Comparison of ENCODE assay signal across 13 mouse cellular contexts in genomic region chr7:19695213-19695594, GRCm38 (mm10). TPM values are rescaled to one million over a fixed set of nuclear protein-coding genes. Genes with fewer than 3 reads are reported as not detected.
DNase-seq lines count a peak whose midpoint lies in the region; ATAC-seq and TF ChIP-seq lines count a peak whose summit lies in the region.
"Had no signal": no experiment of that assay in that cellular context is flagged by ENCODE, and none has a peak within 500 bp of the region (broad histone marks: within the 10 kb centered on the region; RNA-seq: fewer than 3 reads in every experiment).

No protein-coding gene starts in this region.

- no peak for ATAC-seq in hindbrain, postnatal 0 days
- no peak for ATAC-seq in hindbrain, embryonic 14.5 days (ENCODE audit: low FRiP score)
- peak; percentile 87 for ATAC-seq in G1E (ENCODE audit: extremely low read depth, insufficient number of reproducible peaks, low FRiP score, poor library complexity, severe bottlenecking)
- ATAC-seq in liver, embryonic 14.5 days (ENCODE audit: insufficient read depth) = no peak
- ATAC-seq in forebrain, embryonic 13.5 days = no peak
- ATAC-seq: midbrain, embryonic 15.5 days had no signal

- 54% methylated on average over 8 of the region's 8 CpGs for WGBS in hindbrain, postnatal 0 days
- 58% methylated on average over 8 of the region's 8 CpGs for WGBS in hindbrain, embryonic 14.5 days
- under 1% methylated on average over 8 of the region's 8 CpGs for WGBS in liver, embryonic 14.5 days (ENCODE audit: insufficient replicate concordance)
- 70% methylated on average over 8 of the region's 8 CpGs for WGBS in forebrain, embryonic 13.5 days

- no peak for TF ChIP-seq CTCF in hindbrain, postnatal 0 days (IDR thresholded peaks at IDR 0.05; ENCODE audit: low read depth)
- TF ChIP-seq CTCF in E14TG2a.4 (conservative IDR thresholded peaks at IDR 0.05; ENCODE audit: low read length) (no peak), G1E (IDR thresholded peaks at IDR 0.05; ENCODE audit: low read depth, low read length) (no peak)
- no peak for TF ChIP-seq CTCF in liver, embryonic 14.5 days (IDR thresholded peaks at IDR 0.05; ENCODE audit: low read depth)

- H3K9ac ChIP-seq in hindbrain, postnatal 0 days (replicated peaks; ENCODE audit: low read length) = no peak overlapping the region
- no peak overlapping the region for H3K9ac ChIP-seq in hindbrain, embryonic 14.5 days
- H3K9ac ChIP-seq in liver, embryonic 14.5 days (replicated peaks) = no peak overlapping the region; the same call in 1 of the 2 replicates
- no peak overlapping the region for H3K9ac ChIP-seq in forebrain, embryonic 13.5 days
- H3K9ac ChIP-seq: embryonic facial prominence, embryonic 15.5 days; midbrain, embryonic 15.5 days had no signal

- H3K9me3 ChIP-seq in hindbrain, postnatal 0 days (ENCODE audit: low read length) = no peaks in the 10 kb centered on the region
- H3K9me3 ChIP-seq in hindbrain, embryonic 14.5 days (ENCODE audit: control insufficient read depth, low read length) = no peaks in the 10 kb centered on the region
- H3K9me3 ChIP-seq in E14TG2a.4 (ENCODE audit: low read length) (no peaks in the 10 kb centered on the region), G1E (replicated peaks) (peaks cover 13% of the 10 kb centered on the region)
- H3K9me3 ChIP-seq in liver, embryonic 14.5 days (ENCODE audit: control insufficient read depth, low read length) = no peaks in the 10 kb centered on the region
- H3K9me3 ChIP-seq in forebrain, embryonic 13.5 days (replicated peaks) = 0 out of 2 replicates have a peak, but pooled peaks cover 3% of the 10 kb centered on the region
- H3K9me3 ChIP-seq: embryonic facial prominence, embryonic 15.5 days; midbrain, embryonic 15.5 days had no signal

- peaks cover 9% of the 10 kb centered on the region for H3K4me1 ChIP-seq in hindbrain, postnatal 0 days (ENCODE audit: insufficient read depth, low read length)
- H3K4me1 ChIP-seq in hindbrain, embryonic 14.5 days (replicated peaks; ENCODE audit: control insufficient read depth, insufficient read depth, low read length) = peaks cover 20% of the 10 kb centered on the region
- H3K4me1 ChIP-seq in E14TG2a.4 (replicated peaks; ENCODE audit: low read depth, low read length) = peaks cover 82% of the 10 kb centered on the region
- peaks cover 87% of the 10 kb centered on the region for H3K4me1 ChIP-seq in G1E (ENCODE audit: insufficient read depth, low read depth, low read length)
- H3K4me1 ChIP-seq in liver, embryonic 14.5 days (replicated peaks; ENCODE audit: control insufficient read depth in 2 of 2, insufficient read depth in 2 of 2, low read length in 1 of 2) = peaks cover 16 to 55% of the 10 kb centered on the region in 2 experiments
- H3K4me1 ChIP-seq in forebrain, embryonic 13.5 days = peaks cover 18% of the 10 kb centered on the region

- peak; percentile 35 for TF ChIP-seq EP300 in liver, embryonic 14.5 days (IDR thresholded peaks at IDR 0.05; ENCODE audit: low read depth)

- no peak overlapping the region for H3K4me3 ChIP-seq in hindbrain, postnatal 0 days (ENCODE audit: low read length)
- no peak overlapping the region for H3K4me3 ChIP-seq in hindbrain, embryonic 14.5 days (replicated peaks; ENCODE audit: low read length)
- peak overlapping the region; percentile 13; the same call in 1 of the 2 replicates for H3K4me3 ChIP-seq in E14TG2a.4 (replicated peaks; ENCODE audit: low read length)
- H3K4me3 ChIP-seq in G1E (ENCODE audit: low read depth, low read length) = no peak overlapping the region; the same call in 1 of the 2 replicates
- H3K4me3 ChIP-seq in liver, embryonic 14.5 days (ENCODE audit: insufficient read depth in 1 of 2, low read depth in 2 of 2, low read length in 2 of 2) = no peak overlapping the region
- H3K4me3 ChIP-seq in forebrain, embryonic 13.5 days = no peak overlapping the region
- H3K4me3 ChIP-seq: embryonic facial prominence, embryonic 15.5 days; midbrain, embryonic 15.5 days had no signal

- no peak overlapping the region for H3K4me2 ChIP-seq in hindbrain, postnatal 0 days (ENCODE audit: low read depth, low read length)
- no peak overlapping the region for H3K4me2 ChIP-seq in hindbrain, embryonic 14.5 days (replicated peaks)
- peak overlapping the region; percentile 38 for H3K4me2 ChIP-seq in liver, embryonic 14.5 days (ENCODE audit: low read depth)
- no peak overlapping the region for H3K4me2 ChIP-seq in forebrain, embryonic 13.5 days
- H3K4me2 ChIP-seq: embryonic facial prominence, embryonic 15.5 days; midbrain, embryonic 15.5 days had no signal

- peak overlapping the region; percentile 66 for H3K27ac ChIP-seq in hindbrain, postnatal 0 days
- H3K27ac ChIP-seq in hindbrain, embryonic 14.5 days = no peak overlapping the region
- peak overlapping the region; percentile 61 for H3K27ac ChIP-seq in liver, embryonic 14.5 days
- no peak overlapping the region for H3K27ac ChIP-seq in forebrain, embryonic 13.5 days
- H3K27ac ChIP-seq: embryonic facial prominence, embryonic 15.5 days; kidney, postnatal 0 days; midbrain, embryonic 15.5 days had no signal

- no peak for DNase-seq in hindbrain, postnatal 0 days (ENCODE audit: low spot score)
- DNase-seq in hindbrain, embryonic 14.5 days (ENCODE audit: low spot score) = no peak
- peak; percentile 31 for DNase-seq in G1E (ENCODE audit: low spot score)
- DNase-seq in liver, embryonic 14.5 days (ENCODE audit: low read depth in 3 of 3, low spot score in 3 of 3) = no peak
- no peak for DNase-seq in adrenal gland, adult 2 months
- DNase-seq: cerebellum, postnatal 14 days; thymus, postnatal 4 days had no signal

- no peaks in the 10 kb centered on the region for H3K36me3 ChIP-seq in hindbrain, postnatal 0 days (ENCODE audit: insufficient read depth, low read length)
- no peaks in the 10 kb centered on the region for H3K36me3 ChIP-seq in hindbrain, embryonic 14.5 days (replicated peaks; ENCODE audit: control insufficient read depth, insufficient read depth)
- H3K36me3 ChIP-seq in E14TG2a.4 (ENCODE audit: insufficient read depth, low read length) (peaks cover 27% of the 10 kb centered on the region), G1E (replicated peaks) (peaks cover 41% of the 10 kb centered on the region)
- H3K36me3 ChIP-seq in liver, embryonic 14.5 days (replicated peaks; ENCODE audit: control insufficient read depth, insufficient read depth, low read depth) = peaks cover 4% of the 10 kb centered on the region
- H3K36me3 ChIP-seq in forebrain, embryonic 13.5 days (ENCODE audit: poor library complexity, severe bottlenecking) = peaks cover 9% of the 10 kb centered on the region
- H3K36me3 ChIP-seq: midbrain, embryonic 15.5 days had no signal

- no peaks in the 10 kb centered on the region for H3K27me3 ChIP-seq in hindbrain, postnatal 0 days (ENCODE audit: insufficient read depth, low read length)
- no peaks in the 10 kb centered on the region for H3K27me3 ChIP-seq in hindbrain, embryonic 14.5 days (ENCODE audit: control insufficient read depth, insufficient read depth, low read length)
- H3K27me3 ChIP-seq in E14TG2a.4 (ENCODE audit: insufficient read depth, low read length) = no peaks in the 10 kb centered on the region
- H3K27me3 ChIP-seq in G1E (ENCODE audit: insufficient read depth, low read length) = no peaks in the 10 kb centered on the region
- no peaks in the 10 kb centered on the region for H3K27me3 ChIP-seq in liver, embryonic 14.5 days (ENCODE audit: control insufficient read depth, insufficient read depth, low read length)
- 0 out of 2 replicates have a peak, but pooled peaks cover 3% of the 10 kb centered on the region for H3K27me3 ChIP-seq in forebrain, embryonic 13.5 days
- H3K27me3 ChIP-seq: embryonic facial prominence, embryonic 15.5 days; midbrain, embryonic 15.5 days had no signal

RNA-seq across cellular contexts. Expression of gene Apoc1, which starts 2.7 kb away (rescaled TPM):
- total RNA-seq in hindbrain, postnatal 0 days (2014; rRNA removed) = 1.5 and 2.3 TPM in 2 replicates
- 13.9 and 14.2 TPM in 2 replicates for polyA plus RNA-seq in hindbrain, postnatal 0 days (2015; fragmentation: Nextera tagmentation; extraction: Ambion mirVana)
- polyA plus RNA-seq in hindbrain, embryonic 14.5 days (2014; fragmentation: Nextera tagmentation; extraction: Ambion mirVana) = 2.3 and 2.5 TPM in 2 replicates
- 12.3 and 14.9 TPM in 2 replicates for total RNA-seq in G1E (2014; fragmentation: Nextera tagmentation)
- total RNA-seq in G1E (2017) = 4.8 and 7.0 TPM in 2 replicates
- polyA plus RNA-seq in G1E (2012) = 9.5 and 15.3 TPM in 2 replicates
- polyA plus RNA-seq in liver, embryonic 14.5 days (2012; rRNA removed) = 203 and 204 TPM in 2 replicates
- 390 TPM in 2 replicates for polyA plus RNA-seq in liver, embryonic 14.5 days (2014; fragmentation: Nextera tagmentation; extraction: Ambion mirVana)
- total RNA-seq in adrenal gland, adult 2 months (2021) = 1,000 to 10,000 TPM in 1 of 2 experiments, 100 to 1,000 TPM in 1; 204 to 1,066 TPM
- 76.5 and 212 TPM in 2 replicates for polyA plus RNA-seq in adrenal gland, adult 2 months (2012; rRNA removed)
- polyA plus RNA-seq in forebrain, embryonic 13.5 days (2015; fragmentation: Nextera tagmentation; extraction: Ambion mirVana) = 1.2 and 1.8 TPM in 2 replicates

RNA-seq across cellular contexts. Expression of gene Apoe, which starts 3.8 kb away (rescaled TPM):
- total RNA-seq in hindbrain, postnatal 0 days (2014; rRNA removed) = 2,123 and 2,525 TPM in 2 replicates
- polyA plus RNA-seq in hindbrain, postnatal 0 days (2015; fragmentation: Nextera tagmentation; extraction: Ambion mirVana) = 3,307 and 3,685 TPM in 2 replicates
- 543 and 561 TPM in 2 replicates for polyA plus RNA-seq in hindbrain, embryonic 14.5 days (2014; fragmentation: Nextera tagmentation; extraction: Ambion mirVana)
- 7.4 and 8.1 TPM in 2 replicates for total RNA-seq in G1E (2014; fragmentation: Nextera tagmentation)
- 19.9 TPM in 2 replicates for total RNA-seq in G1E (2017)
- 28.6 and 28.7 TPM in 2 replicates for polyA plus RNA-seq in G1E (2012)
- 1,802 and 2,400 TPM in 2 replicates for polyA plus RNA-seq in liver, embryonic 14.5 days (2012; rRNA removed)
- 1,630 and 1,854 TPM in 2 replicates for polyA plus RNA-seq in liver, embryonic 14.5 days (2014; fragmentation: Nextera tagmentation; extraction: Ambion mirVana)
- total RNA-seq in adrenal gland, adult 2 months (2021) = 1,000 to 10,000 TPM; 1,105 to 1,118 TPM
- polyA plus RNA-seq in adrenal gland, adult 2 months (2012; rRNA removed) = 1,670 and 1,938 TPM in 2 replicates
- 118 and 125 TPM in 2 replicates for polyA plus RNA-seq in forebrain, embryonic 13.5 days (2015; fragmentation: Nextera tagmentation; extraction: Ambion mirVana)

RNA-seq across cellular contexts. Expression of gene Apoc4, which starts 13.9 kb away (rescaled TPM):
- total RNA-seq in hindbrain, postnatal 0 days (2014; rRNA removed) = not detected in 2 replicates
- not detected in 2 replicates for polyA plus RNA-seq in hindbrain, postnatal 0 days (2015; fragmentation: Nextera tagmentation; extraction: Ambion mirVana)
- not detected in 2 replicates for polyA plus RNA-seq in hindbrain, embryonic 14.5 days (2014; fragmentation: Nextera tagmentation; extraction: Ambion mirVana)
- not detected in 2 replicates for total RNA-seq in G1E (2014; fragmentation: Nextera tagmentation)
- 0.27 TPM in 1 of 2 replicates, not detected in the other for total RNA-seq in G1E (2017)
- 0.22 TPM in 1 of 2 replicates, not detected in the other for polyA plus RNA-seq in G1E (2012)
- 90.9 and 154 TPM in 2 replicates for polyA plus RNA-seq in liver, embryonic 14.5 days (2012; rRNA removed)
- polyA plus RNA-seq in liver, embryonic 14.5 days (2014; fragmentation: Nextera tagmentation; extraction: Ambion mirVana) = 181 and 200 TPM in 2 replicates
- total RNA-seq in adrenal gland, adult 2 months (2021) = 100 to 1,000 TPM in 1 of 2 experiments, 10 to 100 TPM in 1; 40.7 to 204 TPM
- polyA plus RNA-seq in adrenal gland, adult 2 months (2012; rRNA removed) = 95.0 and 181 TPM in 2 replicates
- 0.08 TPM in 1 of 2 replicates, not detected in the other for polyA plus RNA-seq in forebrain, embryonic 13.5 days (2015; fragmentation: Nextera tagmentation; extraction: Ambion mirVana)
- total RNA-seq: gastrocnemius, adult 8-10 months had no signal
- polyA plus RNA-seq: midbrain, embryonic 15.5 days had no signal

RNA-seq across cellular contexts. Expression of gene Gm44805, which starts 14.0 kb away (rescaled TPM):
- not detected in 2 replicates for total RNA-seq in hindbrain, postnatal 0 days (2014; rRNA removed)
- not detected in 2 replicates for polyA plus RNA-seq in hindbrain, postnatal 0 days (2015; fragmentation: Nextera tagmentation; extraction: Ambion mirVana)
- not detected in 2 replicates for polyA plus RNA-seq in hindbrain, embryonic 14.5 days (2014; fragmentation: Nextera tagmentation; extraction: Ambion mirVana)
- not detected in 2 replicates for total RNA-seq in G1E (2014; fragmentation: Nextera tagmentation)
- not detected in 2 replicates for total RNA-seq in G1E (2017)
- polyA plus RNA-seq in G1E (2012) = not detected in 2 replicates
- polyA plus RNA-seq in liver, embryonic 14.5 days (2012; rRNA removed) = 3.3 and 5.1 TPM in 2 replicates
- polyA plus RNA-seq in liver, embryonic 14.5 days (2014; fragmentation: Nextera tagmentation; extraction: Ambion mirVana) = 29.0 and 48.5 TPM in 2 replicates
- total RNA-seq in adrenal gland, adult 2 months (2021) = 1 to 10 TPM; 1.5 to 1.9 TPM
- 2.3 and 4.1 TPM in 2 replicates for polyA plus RNA-seq in adrenal gland, adult 2 months (2012; rRNA removed)
- polyA plus RNA-seq in forebrain, embryonic 13.5 days (2015; fragmentation: Nextera tagmentation; extraction: Ambion mirVana) = 0.88 TPM in 1 of 2 replicates, not detected in the other
- total RNA-seq: gastrocnemius, adult 8-10 months had no signal
- polyA plus RNA-seq: embryonic facial prominence, embryonic 15.5 days; midbrain, embryonic 15.5 days had no signal

RNA-seq across cellular contexts. Expression of gene Apoc2, which starts 17.5 kb away (rescaled TPM):
- total RNA-seq in hindbrain, postnatal 0 days (2014; rRNA removed) = not detected in 2 replicates
- 0.38 TPM in 1 of 2 replicates, not detected in the other for polyA plus RNA-seq in hindbrain, postnatal 0 days (2015; fragmentation: Nextera tagmentation; extraction: Ambion mirVana)
- polyA plus RNA-seq in hindbrain, embryonic 14.5 days (2014; fragmentation: Nextera tagmentation; extraction: Ambion mirVana) = not detected in 2 replicates
- total RNA-seq in G1E (2014; fragmentation: Nextera tagmentation) = not detected in 2 replicates
- total RNA-seq in G1E (2017) = not detected in 2 replicates
- polyA plus RNA-seq in G1E (2012) = not detected in 2 replicates
- polyA plus RNA-seq in liver, embryonic 14.5 days (2012; rRNA removed) = 494 and 507 TPM in 2 replicates
- polyA plus RNA-seq in liver, embryonic 14.5 days (2014; fragmentation: Nextera tagmentation; extraction: Ambion mirVana) = 990 and 1,023 TPM in 2 replicates
- 1 to 10 TPM in 1 of 2 experiments, not detected in 1; 3.1 TPM for total RNA-seq in adrenal gland, adult 2 months (2021)
- polyA plus RNA-seq in adrenal gland, adult 2 months (2012; rRNA removed) = 0.28 TPM in 1 of 2 replicates, not detected in the other
- polyA plus RNA-seq in forebrain, embryonic 13.5 days (2015; fragmentation: Nextera tagmentation; extraction: Ambion mirVana) = 0.50 TPM in 1 of 2 replicates, not detected in the other
- total RNA-seq: gastrocnemius, adult 8-10 months had no signal
- polyA plus RNA-seq: midbrain, embryonic 15.5 days had no signal

Comparison
In these comparisons a context has a peak if more than half of its experiments do, and no peak if none do; other contexts are left out.
1. H3K27ac ChIP-seq: peak in hindbrain, postnatal 0 days (single experiment) and liver, embryonic 14.5 days (single experiment); none in hindbrain, embryonic 14.5 days (single experiment) and forebrain, embryonic 13.5 days (single experiment).
2. RNA of gene Apoc4, which starts 13.9 kb away (polyA plus RNA-seq): 90.9 to 200 TPM in liver, embryonic 14.5 days and 95.0 to 181 TPM in adrenal gland, adult 2 months; 0.22 TPM in G1E, not detected in hindbrain, postnatal 0 days, 0.08 TPM in forebrain, embryonic 13.5 days and not detected in hindbrain, embryonic 14.5 days; every median in the first group is over 10 times any median in the second.